Mouse (Mus musculus): ENCODE measurements around the gene Prkca. TPM values are rescaled to one million over a fixed set of nuclear protein-coding genes. Genes with fewer than 3 reads are reported as not detected.

The Prkca gene
- total RNA-seq, 2 experiments from 2014 or later = 134 to 136 TPM

DNA sequence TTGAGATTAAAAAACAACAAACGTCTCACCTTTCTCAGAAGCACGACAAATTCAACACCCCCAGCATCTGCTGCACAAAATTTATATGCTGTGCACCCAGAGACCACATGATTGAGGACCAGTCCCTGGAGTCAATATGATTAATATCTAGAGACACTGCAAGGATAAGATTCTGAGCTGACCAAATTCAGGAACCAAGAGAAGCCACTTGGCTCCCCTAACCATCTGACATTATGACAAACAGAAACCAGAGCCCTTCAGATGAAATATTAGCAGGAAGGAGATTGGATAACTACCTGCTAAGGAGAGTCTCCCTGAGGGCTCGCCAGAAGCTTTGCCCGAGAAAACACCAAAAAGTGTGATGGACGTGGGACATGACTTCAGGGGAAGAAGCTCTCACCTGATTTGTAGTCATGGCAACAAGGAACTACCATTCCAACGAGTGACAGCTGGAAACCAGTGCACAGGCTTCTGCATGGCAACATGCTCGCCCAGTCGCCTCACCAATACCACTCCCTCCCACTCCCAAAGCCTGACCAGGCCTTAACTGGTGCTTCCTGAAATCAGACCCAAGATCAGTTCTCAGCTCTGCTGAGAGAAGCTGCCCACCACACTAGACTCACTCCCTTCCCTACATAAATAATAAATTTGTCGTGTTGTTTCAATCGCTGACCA lies 106.8 kb downstream of the Prkca start:
- DNase-seq (ENCODE audit: low spot score in 2 of 2) = no peak

DNA sequence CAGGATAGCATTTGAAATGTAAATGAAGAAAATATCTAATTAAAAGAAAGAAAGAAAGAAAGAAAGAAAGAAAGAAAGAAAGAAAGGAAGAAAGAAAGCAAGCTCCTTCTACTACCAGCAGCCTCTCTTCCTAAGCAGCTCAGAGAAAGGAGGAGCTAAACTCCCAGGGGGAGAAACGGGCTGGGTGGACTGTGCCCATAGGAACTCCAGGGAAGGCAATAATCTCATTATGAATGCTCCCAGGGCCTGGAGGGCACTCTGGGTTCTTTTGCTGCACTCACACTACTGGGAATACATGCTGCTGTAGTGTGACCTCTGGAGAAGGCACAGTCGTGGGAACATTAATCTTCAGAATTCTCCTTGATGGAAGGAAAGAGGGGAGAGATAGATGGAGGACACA lies 107.5 kb downstream of the Prkca start:
- DNase-seq (ENCODE audit: low spot score in 2 of 2) = no peak

DNA sequence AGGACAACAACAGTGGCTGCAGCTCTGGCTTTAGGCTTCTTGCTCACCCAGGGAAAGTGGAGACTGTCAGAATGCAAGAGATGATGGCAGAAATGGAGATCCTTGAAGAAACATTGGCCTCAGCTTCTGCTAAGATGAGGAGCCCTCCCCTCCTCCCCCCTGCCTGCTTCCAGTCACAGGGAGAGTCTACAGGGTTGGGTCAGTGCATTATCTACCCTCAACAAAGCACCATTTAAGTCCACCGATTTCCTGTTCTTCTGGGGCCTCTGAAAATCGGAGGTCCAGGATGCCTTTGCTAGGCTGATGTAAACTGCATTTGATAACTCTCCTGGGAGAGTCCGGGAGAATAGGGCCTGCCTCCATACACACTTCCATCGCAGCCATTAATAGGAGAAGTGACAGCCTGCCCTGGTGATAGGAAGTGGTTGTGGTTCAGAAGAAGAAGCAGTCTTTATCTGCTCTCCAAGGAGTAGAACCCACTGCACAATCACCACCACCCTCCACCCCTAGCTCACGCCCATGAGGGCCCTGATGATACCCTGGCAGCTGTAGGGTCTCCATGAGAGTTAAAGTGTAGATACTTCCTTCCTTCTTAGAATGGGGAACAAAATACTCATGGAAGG lies 108.5 kb downstream of the Prkca start:
- no peak for DNase-seq (ENCODE audit: low spot score in 2 of 2)

DNA sequence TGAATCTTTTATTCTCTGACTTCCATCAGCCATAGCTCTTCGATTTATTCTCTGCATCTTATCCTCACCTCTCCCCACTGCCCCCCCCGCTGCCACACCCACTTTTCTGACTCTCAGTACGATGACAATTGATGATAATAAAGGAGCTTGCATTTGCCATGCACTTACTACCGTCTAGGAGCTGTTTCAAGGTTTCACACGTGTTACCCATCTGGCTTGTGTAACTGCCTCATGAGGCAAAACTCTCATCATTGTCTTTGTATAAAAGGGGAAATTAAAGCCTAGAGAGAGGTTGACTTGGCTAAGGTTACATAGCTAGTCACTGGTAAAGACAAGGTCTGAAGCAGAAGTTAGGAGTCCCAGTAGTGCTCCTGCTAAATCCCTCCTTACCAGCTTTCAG lies 110.7 kb downstream of the Prkca start:
- no peak for DNase-seq (ENCODE audit: low spot score in 2 of 2)

DNA sequence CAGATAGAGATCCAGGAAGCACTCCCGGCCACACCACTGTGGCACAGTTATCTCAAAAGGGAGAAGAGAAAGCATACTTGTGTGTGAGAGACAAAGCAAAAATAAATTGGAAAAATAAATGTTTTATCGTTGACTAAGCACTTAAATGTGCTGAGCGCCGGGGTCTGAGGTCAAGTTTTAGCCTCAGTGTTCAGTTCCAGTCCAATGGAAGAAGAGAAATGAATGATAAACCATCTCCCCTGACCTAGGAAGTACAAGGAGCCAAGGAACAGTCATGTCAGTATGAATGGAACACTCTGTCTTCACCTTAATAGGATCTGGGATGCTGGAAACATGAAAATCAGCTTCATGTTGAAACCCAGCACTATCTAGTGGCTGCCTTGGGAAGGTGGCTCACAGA lies 113.6 kb downstream of the Prkca start:
- DNase-seq (ENCODE audit: low spot score in 2 of 2) = no peak

DNA sequence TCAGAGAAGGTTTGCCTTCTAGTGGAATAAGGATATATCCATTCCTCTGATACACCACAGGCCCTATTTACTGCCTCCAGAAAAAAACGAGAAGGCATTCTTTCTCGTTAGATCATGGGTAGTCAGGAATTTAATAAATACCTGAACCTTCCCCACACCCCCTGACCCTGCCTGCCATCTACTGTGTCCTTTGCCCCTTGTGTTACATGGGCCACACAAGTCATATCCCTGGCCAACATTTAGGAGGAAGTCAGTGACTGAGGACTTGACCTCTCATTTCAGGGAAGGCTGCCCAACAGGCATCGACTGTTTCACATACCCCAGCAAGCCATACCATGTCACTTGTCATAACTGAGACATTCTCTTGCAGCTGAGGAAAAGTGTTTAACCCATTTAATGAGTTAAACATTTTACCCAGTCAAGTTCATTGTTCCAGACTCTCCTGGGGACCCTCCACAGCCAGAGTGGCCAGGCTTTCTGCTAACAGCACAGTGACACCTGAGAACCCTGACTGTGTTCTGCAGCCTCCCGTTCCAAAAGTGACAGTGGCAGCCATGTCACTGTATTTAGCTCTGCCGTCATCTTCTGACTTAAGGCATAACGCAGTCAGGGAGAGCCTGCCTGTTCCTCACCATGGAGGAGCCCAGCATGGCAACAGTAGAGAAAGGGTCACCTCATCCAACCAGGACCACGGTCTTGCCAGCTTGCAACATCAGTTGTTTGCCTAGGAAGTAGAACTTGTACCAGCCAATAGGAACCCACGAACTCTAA lies 114.4 kb downstream of the Prkca start:
- no peak for DNase-seq (ENCODE audit: low spot score in 2 of 2)

DNA sequence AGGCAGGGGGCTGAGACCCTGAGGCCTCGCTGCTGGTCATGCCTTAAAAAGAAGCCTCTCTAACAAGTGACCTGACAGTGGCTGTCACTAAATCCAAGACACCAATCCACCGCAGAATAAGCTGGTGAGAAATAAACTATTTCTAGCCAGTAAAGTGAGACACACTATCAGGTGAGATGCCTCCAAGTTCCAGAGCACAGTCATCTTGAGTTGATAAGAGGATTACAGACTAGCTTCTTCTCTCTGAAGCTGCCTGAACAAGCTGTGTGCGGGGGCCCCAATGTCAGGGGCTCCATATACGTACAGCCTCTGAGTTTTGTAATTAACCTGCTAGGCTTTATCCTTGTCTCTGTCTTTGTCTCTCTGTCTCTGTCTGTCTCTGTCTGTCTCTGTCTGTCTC lies 115.2 kb downstream of the Prkca start:
- DNase-seq (ENCODE audit: low spot score in 2 of 2) = no peak

DNA sequence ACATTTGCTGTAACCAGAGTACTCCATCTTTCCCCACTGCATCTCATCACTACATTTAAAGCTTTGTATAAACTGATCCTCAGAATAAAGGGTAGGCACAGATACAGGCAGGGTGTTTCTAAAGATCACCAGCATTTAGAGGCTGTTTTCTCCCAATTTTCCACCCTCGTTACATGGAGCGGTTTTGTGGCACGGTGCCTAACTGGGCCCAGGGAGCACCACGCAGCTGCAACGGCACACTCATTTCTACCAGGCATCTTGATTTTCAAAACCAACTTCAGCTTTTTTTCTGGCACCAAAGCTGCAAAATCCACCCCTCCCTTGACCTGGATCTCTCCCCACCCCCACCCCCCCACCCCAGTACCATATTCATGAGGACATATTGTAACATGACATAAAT lies 117.5 kb downstream of the Prkca start:
- no peak for DNase-seq (ENCODE audit: low spot score in 2 of 2)

DNA sequence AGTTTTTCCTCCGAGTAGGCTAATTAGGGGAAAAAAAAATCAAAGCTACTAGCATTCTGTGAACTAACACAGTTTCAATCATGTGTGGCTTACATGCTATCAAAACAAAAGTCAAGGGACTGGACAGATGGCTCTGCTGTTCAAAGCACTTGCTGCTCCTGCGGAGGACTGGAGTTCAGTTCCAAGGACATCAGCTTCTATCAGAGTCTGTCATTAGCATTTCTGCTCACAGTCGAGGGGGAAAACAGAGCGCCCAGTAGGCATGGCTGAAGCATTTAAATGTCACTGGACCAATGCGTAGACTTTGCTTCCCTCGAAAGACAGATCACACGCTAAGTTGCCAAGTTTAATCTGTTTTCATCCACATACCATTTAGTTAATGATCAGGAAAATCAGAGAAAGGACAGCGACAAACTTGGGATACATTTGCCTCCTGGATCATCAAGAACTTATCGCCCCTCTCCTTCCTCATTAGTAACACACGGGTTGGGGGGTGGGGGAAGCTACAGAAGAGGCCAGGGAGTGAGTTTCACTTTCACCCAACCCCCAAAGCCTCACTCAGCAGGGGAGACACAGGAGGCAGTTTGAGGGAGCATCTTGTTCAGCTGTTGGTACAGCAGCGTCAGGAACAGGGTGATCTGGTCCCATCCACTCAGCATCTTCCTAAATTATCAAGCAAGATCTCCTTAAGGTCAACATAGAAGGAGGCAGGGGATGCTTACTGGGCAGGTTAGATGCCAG lies 119.3 kb downstream of the Prkca start:
- DNase-seq (ENCODE audit: low spot score in 2 of 2) = no peak

DNA sequence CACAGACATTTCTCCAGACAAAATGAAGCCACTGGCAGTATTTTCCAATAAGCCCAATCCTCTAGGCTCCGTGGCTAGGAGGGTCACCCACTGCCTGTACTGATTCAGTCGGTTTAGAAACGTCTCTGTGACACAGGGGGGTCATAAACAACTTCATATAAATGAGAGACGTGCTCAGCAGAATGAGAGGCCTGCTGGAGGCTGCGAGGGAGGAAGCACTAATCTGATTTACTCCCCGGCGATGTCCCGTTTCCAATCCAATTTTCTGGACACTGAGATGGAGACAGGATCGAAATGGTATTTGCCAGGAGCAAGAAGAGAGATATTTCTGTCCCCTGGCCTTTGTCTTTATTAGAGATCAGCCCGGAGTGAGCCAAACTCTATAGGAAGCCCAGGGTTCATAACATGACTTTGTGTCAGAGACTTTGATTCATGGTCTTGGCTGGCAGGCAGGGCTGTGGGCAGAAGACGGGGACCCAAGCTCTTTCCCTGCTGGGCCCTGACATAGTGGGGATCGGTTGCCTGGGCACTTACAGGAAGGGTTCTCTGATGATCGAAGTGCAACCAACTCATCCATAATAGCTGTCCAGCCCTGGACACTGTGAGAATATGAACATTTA lies 120.0 kb downstream of the Prkca start:
- DNase-seq (ENCODE audit: low spot score in 2 of 2) = no peak

DNA sequence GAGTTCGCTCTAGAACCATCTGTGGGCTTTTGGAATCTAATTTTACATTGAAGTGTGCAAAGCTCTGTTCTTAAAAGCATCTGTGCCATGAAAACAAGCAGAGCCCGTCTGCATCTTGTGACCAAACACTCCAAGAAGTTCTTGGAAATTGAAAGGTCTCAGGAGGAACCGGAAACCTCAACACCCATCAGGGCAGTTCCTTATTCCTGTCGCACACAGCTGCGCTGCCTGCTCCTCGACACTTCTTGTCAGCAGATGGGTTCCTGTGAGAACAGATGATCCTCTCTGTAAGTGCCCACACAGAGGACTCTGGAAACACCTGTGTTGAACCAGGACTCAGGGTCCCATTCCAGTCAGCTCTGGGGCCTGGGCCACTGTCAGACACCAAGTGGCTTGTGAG lies 120.6 kb downstream of the Prkca start:
- peak in 1 of 2 experiments; percentile 34 for DNase-seq (ENCODE audit: low spot score in 2 of 2)

DNA sequence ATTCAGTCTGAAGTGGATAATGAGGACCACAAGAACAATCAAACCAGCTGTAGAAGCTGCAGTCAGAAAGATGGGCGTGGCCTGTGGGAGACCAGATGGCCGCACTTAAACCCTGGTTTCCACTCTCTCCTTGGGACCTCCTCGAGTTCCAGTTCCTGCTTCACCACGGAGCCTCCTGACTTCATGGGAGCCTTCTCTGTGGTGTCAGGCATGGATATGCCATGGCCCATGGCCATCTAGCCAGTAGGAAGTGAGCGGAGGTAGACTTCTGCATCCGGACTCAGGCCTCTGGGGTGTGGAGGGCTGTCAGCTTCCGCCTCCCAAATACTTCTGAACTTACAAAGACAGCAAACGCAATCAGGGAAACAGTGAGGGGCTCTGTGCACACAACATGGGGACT lies 121.1 kb downstream of the Prkca start:
- peak in 1 of 2 experiments; percentile 45 for DNase-seq (ENCODE audit: low spot score in 2 of 2)

DNA sequence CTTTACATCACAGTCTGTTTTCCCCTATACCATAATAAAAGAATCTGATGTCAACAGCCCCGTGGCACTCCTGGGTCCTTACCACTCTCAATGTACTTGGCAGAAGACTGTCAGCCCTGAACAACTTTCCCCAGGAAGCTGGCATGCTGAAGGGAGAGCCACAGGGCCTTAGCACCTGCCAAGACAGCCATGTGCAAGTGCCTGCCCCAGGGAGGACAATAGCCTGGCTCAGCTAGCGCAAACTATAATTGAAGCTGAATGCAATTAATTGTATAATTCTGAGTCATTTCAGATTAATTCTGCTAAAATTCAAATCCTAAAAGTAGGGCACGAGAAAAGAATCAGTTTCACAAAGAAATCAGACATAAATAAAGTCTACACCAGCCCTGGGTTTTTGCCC lies 121.7 kb downstream of the Prkca start:
- peak in 1 of 2 experiments; percentile 46 for DNase-seq (ENCODE audit: low spot score in 2 of 2)

DNA sequence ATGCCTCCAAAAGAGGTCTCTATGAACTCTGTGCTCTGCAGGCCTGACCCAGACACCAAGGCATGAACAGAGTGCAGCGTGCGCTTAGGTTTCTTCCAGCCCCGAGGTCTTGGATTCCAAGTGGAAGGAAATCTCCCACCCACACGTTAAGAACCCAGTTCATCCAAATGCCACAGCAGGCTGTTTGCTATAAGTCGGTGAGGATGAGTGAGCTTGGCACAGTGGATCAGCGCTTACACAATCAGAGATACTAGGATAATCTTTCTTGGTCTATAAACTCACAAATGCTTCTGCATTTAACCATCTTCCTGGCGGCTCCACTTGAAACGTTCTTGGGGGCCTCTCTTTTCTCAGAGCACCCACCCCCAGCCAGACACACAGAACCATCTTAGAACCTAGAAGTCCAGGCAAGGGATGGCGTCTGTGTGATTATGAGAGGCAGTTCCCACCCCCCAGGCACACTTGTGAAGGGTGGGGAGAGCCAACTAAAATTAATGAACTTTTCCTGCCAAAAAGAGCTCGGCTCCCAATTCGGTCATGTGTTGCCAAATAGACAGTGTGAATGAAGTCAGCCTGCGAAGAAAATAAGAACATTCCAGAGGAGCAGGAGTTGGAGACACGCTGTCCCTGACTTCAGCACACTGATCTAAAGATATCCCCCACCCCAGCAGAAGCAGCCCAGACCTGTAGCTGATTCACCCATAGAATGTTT lies 122.4 kb downstream of the Prkca start:
- peak in 1 of 2 experiments; percentile 49 for DNase-seq (ENCODE audit: low spot score in 2 of 2)

DNA sequence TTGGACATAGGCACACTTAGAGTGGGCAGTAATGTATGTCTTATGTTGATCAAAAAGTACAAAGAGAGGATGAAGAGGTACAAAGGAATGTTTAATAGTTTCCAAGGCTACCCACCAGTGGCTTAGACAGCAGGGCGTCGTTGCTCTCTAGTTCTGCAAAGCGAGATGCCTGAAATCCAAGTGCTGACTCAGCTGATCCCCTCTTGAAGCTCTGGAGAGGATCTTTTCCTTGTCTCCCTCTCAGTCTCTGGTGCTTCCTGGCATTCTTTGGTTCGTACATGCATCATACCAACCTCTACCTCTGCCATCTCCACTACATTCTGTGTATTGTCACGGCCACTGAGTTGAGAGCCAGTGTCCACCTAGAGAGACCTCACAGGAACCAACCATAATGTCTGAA lies 123.1 kb downstream of the Prkca start:
- DNase-seq (ENCODE audit: low spot score in 2 of 2) = no peak

DNA sequence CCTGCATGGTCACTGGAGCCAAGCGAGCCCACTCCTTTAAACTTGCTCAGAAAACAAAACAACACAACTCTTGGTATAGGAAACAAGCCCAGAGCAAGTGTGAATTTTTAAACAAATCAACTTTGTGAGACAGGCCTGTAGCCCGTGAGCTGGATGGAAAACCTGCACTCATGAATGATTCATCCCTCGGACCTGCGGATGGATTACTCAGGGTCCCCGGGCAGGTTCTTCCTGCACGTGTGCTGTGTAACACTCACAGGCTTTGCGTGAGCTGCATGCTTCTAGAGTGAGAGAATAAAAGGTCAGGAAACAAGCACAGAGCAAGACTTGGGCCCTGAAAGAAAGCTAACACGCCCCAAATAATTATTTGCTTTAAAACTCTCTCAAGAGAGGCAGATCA lies 126.7 kb downstream of the Prkca start:
- no peak for DNase-seq (ENCODE audit: low spot score in 2 of 2)

DNA sequence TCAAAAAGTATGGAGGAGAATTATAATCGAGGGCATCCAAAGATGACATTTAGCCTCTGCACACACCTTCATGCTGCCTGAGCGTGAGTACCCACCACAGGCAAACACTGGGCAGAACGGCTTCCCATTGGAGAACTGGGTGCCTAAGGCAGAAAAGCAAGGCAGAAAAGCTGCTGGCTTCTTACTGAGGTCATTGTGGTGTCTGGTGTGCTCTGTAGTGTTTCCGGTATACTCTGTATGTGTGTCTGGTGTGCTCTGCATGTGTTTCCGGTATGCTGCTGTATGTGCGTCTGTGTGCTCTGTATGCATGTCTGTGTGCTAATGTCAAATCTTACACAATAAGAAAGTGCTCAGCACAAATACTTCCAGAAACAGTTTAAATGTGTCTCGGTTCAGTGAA lies 127.7 kb downstream of the Prkca start:
- DNase-seq (ENCODE audit: low spot score in 2 of 2) = no peak

DNA sequence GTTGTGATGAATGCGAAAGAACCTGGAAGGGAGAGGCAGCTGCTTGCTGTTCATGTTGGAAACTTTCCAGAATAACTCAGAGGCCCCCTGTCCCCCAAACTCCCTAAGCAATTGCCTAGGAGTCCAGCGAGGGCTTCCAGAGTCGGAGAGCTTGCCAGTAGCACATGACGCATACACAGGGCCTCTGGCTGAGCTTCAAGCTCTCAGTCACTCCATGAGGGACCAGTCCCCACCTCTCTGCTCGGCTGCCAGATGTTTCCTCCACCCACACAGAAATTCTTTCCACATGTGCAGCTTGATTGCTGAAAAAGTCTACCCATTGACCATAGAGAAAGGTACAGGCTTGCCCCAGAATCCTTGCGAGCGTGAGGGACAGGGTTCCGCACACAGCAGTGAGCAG lies 128.3 kb downstream of the Prkca start:
- peak in 1 of 2 experiments; percentile 25 for DNase-seq (ENCODE audit: low spot score in 2 of 2)

DNA sequence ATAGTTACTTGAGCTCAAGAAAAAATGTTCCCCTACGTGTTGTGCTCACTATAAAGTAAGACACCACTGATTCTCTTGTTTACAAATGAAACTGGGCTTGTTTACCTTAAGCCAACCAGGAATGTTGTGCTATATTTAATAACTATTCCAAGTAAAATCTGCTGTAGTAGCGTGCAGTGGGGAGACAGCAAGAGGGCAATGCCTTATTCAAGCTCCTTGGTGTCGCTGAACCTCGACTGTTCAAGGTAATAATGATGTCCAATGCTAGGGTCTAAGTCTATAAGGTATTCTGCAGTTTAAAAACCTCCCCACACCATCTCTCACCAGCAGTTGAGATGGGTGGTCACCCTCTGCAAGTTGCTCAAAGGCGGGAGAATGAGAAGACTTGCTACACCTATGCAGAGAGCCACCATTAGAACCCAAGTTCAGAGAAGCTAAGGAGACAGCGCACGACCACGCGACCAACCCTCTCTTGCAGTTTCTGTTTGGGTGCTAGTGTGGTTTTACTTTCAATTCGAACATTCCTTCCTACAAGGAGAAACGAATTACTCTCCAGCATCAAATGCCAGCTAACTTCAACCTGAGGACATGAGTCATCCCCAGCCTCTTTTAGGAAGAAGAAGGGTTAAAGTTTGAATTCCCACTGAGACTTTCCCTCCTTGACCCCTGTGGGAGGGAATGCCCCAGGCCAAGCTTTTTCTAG lies 129.1 kb downstream of the Prkca start:
- no peak for DNase-seq (ENCODE audit: low spot score in 2 of 2)

DNA sequence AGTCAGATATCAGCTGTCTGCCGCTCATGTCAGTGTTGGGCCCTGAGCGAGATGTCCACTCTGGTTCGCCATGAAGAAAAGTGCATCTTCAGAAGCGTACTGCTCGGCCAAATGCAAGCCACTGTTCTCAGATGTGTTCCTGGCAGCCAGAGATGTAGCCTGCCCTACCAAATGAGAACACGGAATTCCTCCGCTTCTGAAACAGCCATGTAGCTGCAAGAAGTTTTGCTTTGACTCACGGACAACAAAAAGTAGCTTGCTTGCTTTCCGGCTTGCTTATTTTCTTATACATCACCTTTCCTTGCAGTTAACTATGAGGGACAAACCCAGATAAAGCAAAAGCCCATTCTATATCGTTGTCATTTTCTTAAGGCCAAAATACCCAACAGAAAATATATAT lies 129.9 kb downstream of the Prkca start:
- DNase-seq (ENCODE audit: low spot score in 2 of 2) = no peak
